Mouse (Mus musculus) heart, embryonic 10.5 days (tissue): ENCODE data around the gene Zfp36l2. TPM values are rescaled to one million over a fixed set of nuclear protein-coding genes. Genes with fewer than 3 reads are reported as not detected.

Experiments used
- DNase-seq: peaks from one replicate; pipeline ENCODE4 v3.0.0-alpha.2; 2017; ENCODE audit warnings: low spot score
- H3K27ac ChIP-seq: fragments of 300-500 bp; sonication (generic); 2 replicates; pipeline ENCODE4 v1.5.1; 2016; ENCODE audit warnings: mild to moderate bottlenecking
- H3K27me3 ChIP-seq: fragments of 300-500 bp; sonication (generic); 2 replicates; pipeline ENCODE4 v1.6.1; 2016; ENCODE audit warnings: mild to moderate bottlenecking; ENCODE audit not compliant: poor library complexity, insufficient read depth, severe bottlenecking
- H3K36me3 ChIP-seq: fragments of 300-500 bp; sonication (generic); 2 replicates; pipeline ENCODE4 v1.6.1; 2016; ENCODE audit warnings: mild to moderate bottlenecking, moderate library complexity
- H3K4me1 ChIP-seq: fragments of 300-500 bp; sonication (generic); 2 replicates; pipeline ENCODE4 v1.6.1; 2016; ENCODE audit warnings: mild to moderate bottlenecking
- H3K4me3 ChIP-seq: fragments of 300-500 bp; sonication (generic); 2 replicates; pipeline ENCODE4 v1.5.1; 2016; ENCODE audit warnings: mild to moderate bottlenecking, moderate library complexity
- H3K9me3 ChIP-seq: fragments of 300-500 bp; sonication (generic); 2 replicates; pipeline ENCODE4 v1.6.1; 2016; ENCODE audit warnings: mild to moderate bottlenecking, moderate library complexity
- WGBS: fragments of 180-500 bp; shearing (Covaris S2); methylation state at CpG from one replicate; pipeline ENCODE4 v1.1.7; 2016; 5-methylcytosine and 5-hydroxymethylcytosine counted together
- polyA plus RNA-seq: library from polyadenylated mRNA; unstranded; fragments of >200 nt; fragmentation: Nextera tagmentation; extraction: Ambion mirVana; gene quantifications from 2 replicates; pipeline ENCODE4 v1.2.1, GENCODE M21; 2016

Gene Zfp36l2
- polyA plus RNA-seq, 1 experiment from 2014 or later: 10.4 TPM

- WGBS: 26% methylated on average over 6 of the region's 6 CpGs
These were observed 35.4 kb downstream of the Zfp36l2 start for GRCm38 (mm10) chr17:84152206-84152975.

GRCm38 (mm10) chr17:84151306-84151705, 36.4 kb downstream of the Zfp36l2 start:
- H3K27me3 ChIP-seq: peaks cover 20% of the 10 kb centered on the region; the same call in 1 of the 2 replicates
- no peaks in the 10 kb centered on the region for H3K36me3 ChIP-seq
- H3K27ac ChIP-seq: peak overlapping the region; percentile 81
- WGBS: 50% methylated on average over 6 of the region's 6 CpGs
- H3K4me1 ChIP-seq: peaks cover 91% of the 10 kb centered on the region
- no peak overlapping the region for H3K4me3 ChIP-seq
- peak; percentile 87 for DNase-seq
- no peaks in the 10 kb centered on the region for H3K9me3 ChIP-seq

More at GRCm38 (mm10) chr17:84152206-84152975, 35.4 kb downstream of the Zfp36l2 start:
- peaks cover 28% of the 10 kb centered on the region; the same call in 1 of the 2 replicates for H3K27me3 ChIP-seq
- H3K4me3 ChIP-seq: no peak overlapping the region
- no peak for DNase-seq
- H3K36me3 ChIP-seq: no peaks in the 10 kb centered on the region
- H3K9me3 ChIP-seq: no peaks in the 10 kb centered on the region
- H3K27ac ChIP-seq: peak overlapping the region; percentile 81
- H3K4me1 ChIP-seq: peaks cover 90% of the 10 kb centered on the region

- peaks cover 91% of the 10 kb centered on the region for H3K4me1 ChIP-seq
- H3K27ac ChIP-seq: peak overlapping the region; percentile 83
- DNase-seq: no peak
- no peaks in the 10 kb centered on the region for H3K9me3 ChIP-seq
- WGBS: 72% methylated on average over 8 of the region's 8 CpGs
- H3K36me3 ChIP-seq: no peaks in the 10 kb centered on the region
- H3K4me3 ChIP-seq: no peak overlapping the region
- peaks cover 12% of the 10 kb centered on the region; the same call in 1 of the 2 replicates for H3K27me3 ChIP-seq
These were observed 37.5 kb downstream of the Zfp36l2 start for GRCm38 (mm10) chr17:84150291-84150690.

GRCm38 (mm10) chr17:84149566-84149965, 38.2 kb downstream of the Zfp36l2 start:
- no peak for DNase-seq
- peak overlapping the region; percentile 83 for H3K27ac ChIP-seq
- 46% methylated on average over 5 of the region's 5 CpGs for WGBS
- peaks cover 90% of the 10 kb centered on the region for H3K4me1 ChIP-seq
- no peaks in the 10 kb centered on the region for H3K36me3 ChIP-seq
- H3K9me3 ChIP-seq: no peaks in the 10 kb centered on the region
- no peak overlapping the region for H3K4me3 ChIP-seq
- H3K27me3 ChIP-seq: peaks cover 12% of the 10 kb centered on the region; the same call in 1 of the 2 replicates

GRCm38 (mm10) chr17:84148499-84149484, 39.0 kb downstream of the Zfp36l2 start:
- Histone ChIP-seq H3K27me3 (peaks cover 8% of the 10 kb centered on the region; the same call in 1 of the 2 replicates), H3K4me1 (peaks cover 82% of the 10 kb centered on the region), H3K4me3 (no peak overlapping the region), H3K9me3 (no peaks in the 10 kb centered on the region), H3K36me3 (no peaks in the 10 kb centered on the region), H3K27ac (peak overlapping the region; percentile 85)
- 25% methylated on average over 11 of the region's 11 CpGs for WGBS
- peak; percentile 94 for DNase-seq

GRCm38 (mm10) chr17:84147183-84148108, 40.3 kb downstream of the Zfp36l2 start:
- H3K4me3 ChIP-seq: no peak overlapping the region
- peaks cover 80% of the 10 kb centered on the region for H3K4me1 ChIP-seq
- DNase-seq: peak; percentile 93
- peak overlapping the region; percentile 85 for H3K27ac ChIP-seq
- H3K36me3 ChIP-seq: no peaks in the 10 kb centered on the region
- WGBS: 35% methylated on average over 11 of the region's 11 CpGs
- H3K27me3 ChIP-seq: peaks cover 8% of the 10 kb centered on the region; the same call in 1 of the 2 replicates
- no peaks in the 10 kb centered on the region for H3K9me3 ChIP-seq

- H3K36me3 ChIP-seq: no peaks in the 10 kb centered on the region
- no peak for DNase-seq
- 61% methylated on average over 7 of the region's 7 CpGs for WGBS
- H3K27me3 ChIP-seq: peaks cover 5% of the 10 kb centered on the region; the same call in 1 of the 2 replicates
- H3K9me3 ChIP-seq: no peaks in the 10 kb centered on the region
- H3K27ac ChIP-seq: peak overlapping the region; percentile 85
- no peak overlapping the region for H3K4me3 ChIP-seq
- peaks cover 80% of the 10 kb centered on the region for H3K4me1 ChIP-seq
These were observed 41.1 kb downstream of the Zfp36l2 start for GRCm38 (mm10) chr17:84146458-84147182.

- WGBS: 20% methylated on average over 10 of the region's 10 CpGs
- DNase-seq: no peak
These were observed 41.9 kb downstream of the Zfp36l2 start for GRCm38 (mm10) chr17:84145826-84146287.

GRCm38 (mm10) chr17:84144762-84145599, 42.8 kb downstream of the Zfp36l2 start:
- DNase-seq: no peak
- Histone ChIP-seq H3K4me1 (peaks cover 85% of the 10 kb centered on the region), H3K36me3 (no peaks in the 10 kb centered on the region), H3K4me3 (no peak overlapping the region), H3K27ac (peak overlapping the region; percentile 85), H3K9me3 (no peaks in the 10 kb centered on the region), H3K27me3 (no peaks in the 10 kb centered on the region)
- WGBS: 69% methylated on average over 5 of the region's 5 CpGs

More at GRCm38 (mm10) chr17:84145826-84146287, 41.9 kb downstream of the Zfp36l2 start:
- no peaks in the 10 kb centered on the region for H3K36me3 ChIP-seq
- H3K4me3 ChIP-seq: 0 out of 2 replicates have a peak overlapping the region, but pooled peaks have one; percentile 8
- no peaks in the 10 kb centered on the region for H3K9me3 ChIP-seq
- no peaks in the 10 kb centered on the region for H3K27me3 ChIP-seq
- H3K27ac ChIP-seq: peak overlapping the region; percentile 85
- peaks cover 83% of the 10 kb centered on the region for H3K4me1 ChIP-seq

GRCm38 (mm10) chr17:84144130-84144529, 43.6 kb downstream of the Zfp36l2 start:
- H3K4me3 ChIP-seq: no peak overlapping the region
- DNase-seq: no peak
- H3K36me3 ChIP-seq: no peaks in the 10 kb centered on the region
- no peaks in the 10 kb centered on the region for H3K27me3 ChIP-seq
- H3K9me3 ChIP-seq: no peaks in the 10 kb centered on the region
- no peak overlapping the region for H3K27ac ChIP-seq
- peaks cover 78% of the 10 kb centered on the region for H3K4me1 ChIP-seq
- 87% methylated on average over 3 of the region's 3 CpGs for WGBS
